Mouse (Mus musculus): ENCODE data around the gene Dhx58. TPM values are rescaled to one million over a fixed set of nuclear protein-coding genes. Genes with fewer than 3 reads are reported as not detected.
"Not testable (repeated sequence)": the region's sequence is repeated elsewhere in the genome, so short reads cannot be mapped to it uniquely, and the experiment has no call there.

The Dhx58 gene
- polyA plus RNA-seq, 1 experiment: 0.40 TPM

DNA sequence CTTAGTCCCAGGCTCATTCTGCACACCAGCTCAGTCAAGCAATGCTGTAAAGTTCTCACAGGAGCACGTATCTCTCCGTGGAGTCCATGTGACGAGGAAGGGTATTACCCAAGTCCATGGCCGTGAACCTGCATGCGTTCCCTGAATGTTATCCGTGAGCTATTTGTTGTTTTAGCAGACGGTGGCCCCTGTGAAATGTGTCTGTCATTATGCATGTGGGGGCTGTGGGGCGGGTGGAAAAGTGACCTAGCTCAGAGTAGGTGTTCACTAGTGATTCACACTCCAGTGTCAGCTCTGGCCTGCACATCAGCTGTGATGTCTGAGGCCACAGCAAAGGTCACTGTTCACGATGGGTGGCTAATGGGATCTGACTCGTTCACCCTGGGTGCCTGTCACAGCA, 44.3 kb downstream of the Dhx58 start:
- no peak for TF ChIP-seq E2F4 (IDR thresholded peaks at IDR 0.05; ENCODE audit: insufficient read depth)
- no peak for TF ChIP-seq MAX (IDR thresholded peaks at IDR 0.05; ENCODE audit: low read depth)
- TF ChIP-seq POLR2A (IDR thresholded peaks at IDR 0.05; ENCODE audit: insufficient read length, low read depth): no peak
- no peak for TF ChIP-seq TCF12 (IDR thresholded peaks at IDR 0.05; ENCODE audit: insufficient read depth, poor library complexity, severe bottlenecking)
- no peak for TF ChIP-seq MYOG (IDR thresholded peaks at IDR 0.05; ENCODE audit: control insufficient read depth in 1 of 3, insufficient read depth in 1 of 3, insufficient read length in 2 of 3, low read depth in 2 of 3)
- TF ChIP-seq MYOD1 (IDR thresholded peaks at IDR 0.05; ENCODE audit: control insufficient read depth in 1 of 3, insufficient read length in 2 of 3, low read depth in 2 of 3): no peak
- no peak for TF ChIP-seq SRF (IDR thresholded peaks at IDR 0.05; ENCODE audit: control insufficient read depth, insufficient read length, low read depth)
- TF ChIP-seq CEBPB (IDR thresholded peaks at IDR 0.05; ENCODE audit: insufficient read depth, poor library complexity, severe bottlenecking): no peak
- TF ChIP-seq POLR2AphosphoS2 (IDR thresholded peaks at IDR 0.05; ENCODE audit: insufficient read length, low read depth): no peak
- Histone ChIP-seq H3K4me3 (no peak overlapping the region), H3K4me2 (ENCODE audit: low read depth) (no peak overlapping the region), H3ac (ENCODE audit: control insufficient read depth, insufficient read length) (no peak overlapping the region), H3K79me2 (ENCODE audit: control insufficient read depth, insufficient read depth) (no peaks in the 10 kb centered on the region), H3K27me3 (ENCODE audit: control insufficient read depth, insufficient read depth, insufficient read length) (peaks cover 12% of the 10 kb centered on the region), H3K36me3 (ENCODE audit: control insufficient read depth, insufficient read depth) (no peaks in the 10 kb centered on the region)

GRCm38 (mm10) chr11:100656458-100656857, 47.6 kb downstream of the Dhx58 start:
- TF ChIP-seq POLR2AphosphoS2 (IDR thresholded peaks at IDR 0.05; ENCODE audit: insufficient read length, low read depth) (no peak), MAX (IDR thresholded peaks at IDR 0.05; ENCODE audit: low read depth) (no peak), CEBPB (IDR thresholded peaks at IDR 0.05; ENCODE audit: insufficient read depth, poor library complexity, severe bottlenecking) (no peak), MYOG (IDR thresholded peaks at IDR 0.05; ENCODE audit: control insufficient read depth in 1 of 3, insufficient read depth in 1 of 3, insufficient read length in 2 of 3, low read depth in 2 of 3) (no peak), SRF (IDR thresholded peaks at IDR 0.05; ENCODE audit: control insufficient read depth, insufficient read length, low read depth) (no peak), TCF3 (IDR thresholded peaks at IDR 0.05; ENCODE audit: insufficient read length, low read depth) (no peak), REST (IDR thresholded peaks at IDR 0.05; ENCODE audit: insufficient read depth, insufficient read length) (no peak), MYOD1 (IDR thresholded peaks at IDR 0.05; ENCODE audit: control insufficient read depth in 1 of 3, insufficient read length in 2 of 3, low read depth in 2 of 3) (no peak), E2F4 (IDR thresholded peaks at IDR 0.05; ENCODE audit: insufficient read depth) (no peak), USF1 (IDR thresholded peaks at IDR 0.05; ENCODE audit: low read depth) (no peak), TCF12 (IDR thresholded peaks at IDR 0.05; ENCODE audit: insufficient read depth, poor library complexity, severe bottlenecking) (no peak), POLR2A (IDR thresholded peaks at IDR 0.05; ENCODE audit: insufficient read length, low read depth) (no peak)
- Histone ChIP-seq H3ac (ENCODE audit: control insufficient read depth, insufficient read length) (no peak overlapping the region), H3K36me3 (ENCODE audit: control insufficient read depth, insufficient read depth) (no peaks in the 10 kb centered on the region), H3K79me2 (ENCODE audit: control insufficient read depth, insufficient read depth) (no peaks in the 10 kb centered on the region), H3K4me3 (no peak overlapping the region), H3K4me2 (ENCODE audit: low read depth) (no peak overlapping the region), H3K27me3 (ENCODE audit: control insufficient read depth, insufficient read depth, insufficient read length) (peaks cover 12% of the 10 kb centered on the region)

- H3K79me2 ChIP-seq (ENCODE audit: control insufficient read depth, insufficient read depth); H3K36me3 ChIP-seq (ENCODE audit: control insufficient read depth, insufficient read depth): not testable (repeated sequence)
- peaks cover 16% of the 10 kb centered on the region for H3K27me3 ChIP-seq (ENCODE audit: control insufficient read depth, insufficient read depth, insufficient read length)
Measured at GRCm38 (mm10) chr11:100655589-100655988, 48.5 kb downstream of the Dhx58 start.

DNA sequence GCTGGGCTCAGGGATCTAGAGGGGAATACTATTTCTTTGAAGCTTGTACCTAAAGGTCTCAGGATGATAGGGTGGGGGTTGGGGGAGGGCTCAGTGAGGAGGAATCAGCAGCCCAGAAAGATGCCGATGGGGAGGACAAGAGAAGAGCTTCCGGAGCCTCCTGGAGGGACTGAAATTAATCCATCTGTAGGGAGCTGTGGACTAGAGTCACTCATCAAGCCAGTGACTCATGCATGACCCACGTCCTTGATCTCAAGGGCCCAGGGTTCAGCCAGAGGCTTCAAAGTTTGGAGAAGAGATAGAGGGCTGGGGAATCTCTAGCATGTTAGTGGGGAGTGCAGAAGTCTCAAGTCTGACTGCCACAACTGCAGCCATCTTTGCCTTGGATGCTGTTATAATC, 52.3 kb downstream of the Dhx58 start:
- TF ChIP-seq TCF12 (IDR thresholded peaks at IDR 0.05; ENCODE audit: insufficient read depth, poor library complexity, severe bottlenecking) (no peak), MYOG (IDR thresholded peaks at IDR 0.05; ENCODE audit: control insufficient read depth in 1 of 3, insufficient read depth in 1 of 3, insufficient read length in 2 of 3, low read depth in 2 of 3) (no peak)
- Histone ChIP-seq H3K79me2 (ENCODE audit: control insufficient read depth, insufficient read depth) (no peaks in the 10 kb centered on the region), H3K4me3 (no peak overlapping the region), H3K27me3 (ENCODE audit: control insufficient read depth, insufficient read depth, insufficient read length) (peaks cover 26% of the 10 kb centered on the region), H3ac (ENCODE audit: control insufficient read depth, insufficient read length) (no peak overlapping the region), H3K4me2 (ENCODE audit: low read depth) (no peak overlapping the region), H3K36me3 (ENCODE audit: control insufficient read depth, insufficient read depth) (no peaks in the 10 kb centered on the region)

More at GRCm38 (mm10) chr11:100655589-100655988, 48.5 kb downstream of the Dhx58 start:
- H3K4me3 ChIP-seq; H3ac ChIP-seq (ENCODE audit: control insufficient read depth, insufficient read length); H3K4me2 ChIP-seq (ENCODE audit: low read depth): not testable (repeated sequence)

DNA sequence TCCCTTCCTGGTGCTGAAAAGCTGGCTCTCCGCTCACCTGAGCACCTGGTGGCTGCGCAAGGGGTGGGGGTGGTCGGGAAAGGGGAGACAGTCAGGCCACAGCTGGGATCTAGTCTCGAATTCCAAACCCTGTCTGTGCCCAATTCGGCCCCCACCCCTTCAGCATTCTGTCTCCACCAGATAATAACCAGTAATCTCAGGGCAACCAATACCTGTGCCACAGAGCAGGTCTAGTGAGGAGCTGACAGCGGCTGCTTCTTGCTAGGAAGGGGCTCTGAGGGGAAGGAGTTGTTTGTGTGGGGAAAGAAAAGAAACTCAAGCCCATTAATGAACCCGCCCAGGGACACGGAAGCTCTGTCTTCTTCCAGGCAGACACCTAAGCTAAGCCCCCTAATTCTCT, 52.9 kb downstream of the Dhx58 start:
- Histone ChIP-seq H3K4me3 (no peak overlapping the region), H3K79me2 (ENCODE audit: control insufficient read depth, insufficient read depth) (no peaks in the 10 kb centered on the region), H3K36me3 (ENCODE audit: control insufficient read depth, insufficient read depth) (no peaks in the 10 kb centered on the region), H3ac (ENCODE audit: control insufficient read depth, insufficient read length) (no peak overlapping the region), H3K4me2 (ENCODE audit: low read depth) (no peak overlapping the region), H3K27me3 (ENCODE audit: control insufficient read depth, insufficient read depth, insufficient read length) (peaks cover 26% of the 10 kb centered on the region)
- TF ChIP-seq CEBPB (IDR thresholded peaks at IDR 0.05; ENCODE audit: insufficient read depth, poor library complexity, severe bottlenecking) (no peak), POLR2AphosphoS2 (IDR thresholded peaks at IDR 0.05; ENCODE audit: insufficient read length, low read depth) (no peak), TCF3 (IDR thresholded peaks at IDR 0.05; ENCODE audit: insufficient read length, low read depth) (no peak), MYOG (IDR thresholded peaks at IDR 0.05; ENCODE audit: control insufficient read depth in 1 of 3, insufficient read depth in 1 of 3, insufficient read length in 2 of 3, low read depth in 2 of 3) (no peak), USF1 (IDR thresholded peaks at IDR 0.05; ENCODE audit: low read depth) (no peak), REST (IDR thresholded peaks at IDR 0.05; ENCODE audit: insufficient read depth, insufficient read length) (no peak), SRF (IDR thresholded peaks at IDR 0.05; ENCODE audit: control insufficient read depth, insufficient read length, low read depth) (no peak), TCF12 (IDR thresholded peaks at IDR 0.05; ENCODE audit: insufficient read depth, poor library complexity, severe bottlenecking) (no peak), MYOD1 (IDR thresholded peaks at IDR 0.05; ENCODE audit: control insufficient read depth in 1 of 3, insufficient read length in 2 of 3, low read depth in 2 of 3) (no peak), MAX (IDR thresholded peaks at IDR 0.05; ENCODE audit: low read depth) (no peak), E2F4 (IDR thresholded peaks at IDR 0.05; ENCODE audit: insufficient read depth) (no peak), POLR2A (IDR thresholded peaks at IDR 0.05; ENCODE audit: insufficient read length, low read depth) (no peak)
